Mouse (Mus musculus) frontal cortex, postnatal 36 days (tissue): ENCODE measurements around the gene Anp32a.

Experiments used
- DNase-seq, 2 experiments: peaks; one replicate each; pipeline ENCODE4 v3.0.0; 2022; ENCODE audit warnings: low spot score in 2 of 2

Anp32a gene

DNA sequence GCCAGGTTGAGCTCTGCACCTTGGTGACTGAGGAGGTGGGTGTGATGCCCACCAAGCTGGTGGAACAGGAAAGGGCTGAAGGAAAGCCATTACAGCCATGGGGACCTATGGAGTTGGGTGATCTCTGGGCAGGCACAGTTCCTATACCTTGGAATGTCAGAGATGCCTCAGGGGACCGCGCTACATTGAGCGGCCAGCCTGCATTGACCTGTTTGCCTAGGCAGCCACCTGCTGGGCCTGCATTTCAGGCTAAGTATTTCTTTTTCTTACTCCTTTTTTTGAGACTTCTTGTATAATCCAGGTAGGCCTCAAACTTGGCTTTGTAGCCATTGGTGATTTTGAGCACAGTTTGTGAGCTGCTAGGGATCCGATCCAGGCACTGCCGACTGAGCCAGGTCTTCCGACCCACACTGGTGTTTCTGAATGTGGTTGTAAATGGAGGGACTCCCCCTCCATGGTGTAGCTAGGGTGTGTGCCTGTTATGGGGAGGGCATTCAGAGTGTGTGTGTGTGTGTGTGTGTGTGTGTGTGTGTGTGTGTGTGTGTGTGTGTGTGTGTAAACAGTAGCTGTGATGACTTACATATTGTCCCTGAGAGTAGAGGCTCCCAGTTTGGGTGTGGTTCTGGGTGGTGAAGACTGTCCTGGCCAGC, 27.3 kb downstream of the Anp32a start:
- DNase-seq = no peak

DNA sequence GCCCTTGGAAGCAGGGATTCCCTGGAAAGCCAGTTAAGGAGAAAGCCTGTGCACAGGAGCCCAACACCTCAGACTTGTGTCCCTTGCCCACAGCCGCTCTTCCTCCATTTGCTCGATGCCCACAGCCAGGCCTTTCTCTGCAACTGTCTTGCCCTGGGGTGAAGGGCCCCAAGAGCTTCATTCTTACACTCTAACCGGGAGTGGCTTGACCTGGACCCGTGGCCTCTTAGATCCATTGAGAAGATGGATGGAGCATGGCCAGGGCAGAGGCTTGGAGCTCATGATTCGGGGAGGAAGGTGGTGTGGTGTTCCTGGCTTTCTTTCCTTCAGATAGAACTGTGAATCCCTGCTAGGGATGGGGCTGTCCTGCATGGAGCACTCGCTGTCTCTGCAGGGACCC, 28.1 kb downstream of the Anp32a start:
- DNase-seq = no peak

DNA sequence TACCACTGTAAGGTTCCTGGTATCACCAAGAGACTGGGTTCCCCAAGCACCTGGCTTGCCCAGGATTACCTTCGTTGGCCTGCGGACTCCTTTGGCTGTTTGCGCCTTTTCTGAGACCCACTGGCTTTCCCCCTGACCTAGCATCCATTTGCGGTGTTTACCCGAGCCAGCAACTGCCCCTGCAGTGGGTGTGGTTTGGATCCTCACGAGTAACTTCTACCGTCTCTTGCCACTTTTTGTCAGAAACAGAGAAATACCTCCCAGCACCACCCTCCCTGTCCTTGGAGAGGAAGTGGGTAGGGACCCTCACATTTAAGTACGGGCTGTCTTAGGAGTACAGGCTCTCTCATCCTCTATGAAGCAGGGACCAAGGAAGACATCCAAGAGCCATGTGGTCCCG, 29.1 kb downstream of the Anp32a start:
- DNase-seq = no peak

DNA sequence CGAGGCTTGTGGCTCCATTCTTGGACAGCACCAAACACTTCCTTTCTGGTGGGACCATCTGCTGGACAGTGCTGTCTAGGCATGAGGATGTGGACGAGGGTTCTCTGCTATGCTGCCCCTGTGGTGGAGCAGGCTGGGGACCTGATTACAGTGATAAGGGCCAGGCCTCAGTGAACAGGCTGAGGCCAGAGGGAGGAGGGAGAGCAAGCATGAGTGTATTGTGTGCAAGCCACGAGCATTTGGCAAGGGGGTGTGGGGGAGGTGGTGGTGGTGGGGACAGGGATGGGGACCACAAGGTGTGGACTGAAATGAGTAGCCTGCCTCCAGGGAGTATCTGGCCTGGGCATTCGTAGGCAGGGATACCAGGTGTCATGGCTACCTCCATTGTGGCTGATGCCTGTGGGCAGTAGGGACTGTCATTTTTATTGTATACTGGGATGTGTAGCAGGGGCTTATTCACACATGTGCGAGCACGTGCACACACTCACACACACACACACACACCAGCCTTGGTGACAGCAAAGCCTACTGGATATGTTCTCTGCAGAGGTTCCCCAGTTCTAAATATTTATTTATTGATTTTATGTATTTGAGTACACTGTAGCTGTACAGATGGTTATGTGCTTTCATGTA, 29.7 kb downstream of the Anp32a start:
- no peak for DNase-seq

DNA sequence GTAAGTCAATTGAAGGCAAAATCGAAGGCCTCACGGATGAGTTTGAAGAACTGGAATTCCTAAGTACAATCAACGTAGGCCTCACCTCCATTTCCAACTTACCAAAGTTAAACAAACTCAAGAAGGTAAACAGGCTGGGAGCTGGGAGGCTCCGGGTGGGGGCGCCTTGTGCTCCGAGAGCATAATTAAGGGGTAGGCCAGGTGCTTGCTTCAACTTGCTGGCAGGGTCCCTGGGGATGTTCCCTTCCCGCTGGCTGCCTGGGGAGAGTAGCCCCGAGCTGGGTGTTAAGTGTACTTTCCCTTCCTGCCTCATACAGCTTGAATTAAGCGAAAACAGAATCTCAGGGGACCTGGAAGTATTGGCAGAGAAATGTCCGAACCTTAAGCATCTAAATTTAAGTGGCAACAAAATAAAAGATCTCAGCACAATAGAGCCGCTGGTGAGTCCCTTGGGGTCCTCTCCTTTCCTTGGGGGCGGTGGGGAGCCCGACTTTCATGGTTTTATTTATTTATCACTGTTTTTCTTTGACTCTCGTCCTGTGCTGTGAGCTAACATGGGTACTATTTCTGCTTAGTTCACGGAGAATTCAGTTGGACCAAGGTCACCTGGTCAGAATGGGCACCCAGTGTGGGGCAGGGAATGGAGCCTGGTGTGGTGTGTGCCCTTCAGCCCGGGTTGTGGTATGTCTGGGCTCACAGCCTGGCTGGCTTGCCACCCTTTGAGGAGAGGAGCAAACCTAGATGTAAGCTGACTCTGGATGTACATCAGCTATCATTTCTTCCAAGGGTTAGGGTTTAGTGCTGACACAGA, 30.9 kb downstream of the Anp32a start:
- DNase-seq = no peak

DNA sequence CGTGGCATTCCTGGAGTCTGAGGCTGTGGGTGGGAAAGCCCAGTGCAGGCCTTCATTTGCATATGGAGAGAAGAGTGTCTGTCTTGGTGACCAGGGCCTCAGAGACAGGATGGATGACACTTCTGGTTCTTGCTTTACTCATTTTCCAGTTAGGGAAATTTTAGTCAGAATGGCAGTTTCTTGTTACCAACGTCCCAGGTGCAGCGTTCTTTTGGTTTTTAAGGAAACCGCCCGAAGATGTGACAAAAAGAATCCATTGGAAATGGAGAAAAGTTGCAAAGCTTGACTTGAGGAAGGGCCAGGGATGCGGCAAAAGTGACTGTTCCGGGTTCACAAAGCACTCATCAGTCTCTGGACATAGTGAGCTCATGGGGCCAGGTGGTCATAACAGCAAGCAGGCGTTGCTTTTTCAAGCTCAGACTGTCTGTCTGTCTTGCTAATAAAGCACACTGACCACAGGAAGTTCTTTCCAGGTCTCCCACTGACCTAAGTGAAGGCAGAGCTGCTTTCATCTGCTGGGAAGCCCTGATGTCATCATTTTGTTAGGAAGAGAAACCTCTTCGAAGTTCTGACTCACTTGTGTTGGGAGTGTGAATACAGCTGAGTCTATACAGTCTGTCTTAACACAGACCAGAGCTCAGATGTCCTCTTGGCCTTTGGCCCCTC, 31.6 kb downstream of the Anp32a start:
- no peak for DNase-seq

DNA sequence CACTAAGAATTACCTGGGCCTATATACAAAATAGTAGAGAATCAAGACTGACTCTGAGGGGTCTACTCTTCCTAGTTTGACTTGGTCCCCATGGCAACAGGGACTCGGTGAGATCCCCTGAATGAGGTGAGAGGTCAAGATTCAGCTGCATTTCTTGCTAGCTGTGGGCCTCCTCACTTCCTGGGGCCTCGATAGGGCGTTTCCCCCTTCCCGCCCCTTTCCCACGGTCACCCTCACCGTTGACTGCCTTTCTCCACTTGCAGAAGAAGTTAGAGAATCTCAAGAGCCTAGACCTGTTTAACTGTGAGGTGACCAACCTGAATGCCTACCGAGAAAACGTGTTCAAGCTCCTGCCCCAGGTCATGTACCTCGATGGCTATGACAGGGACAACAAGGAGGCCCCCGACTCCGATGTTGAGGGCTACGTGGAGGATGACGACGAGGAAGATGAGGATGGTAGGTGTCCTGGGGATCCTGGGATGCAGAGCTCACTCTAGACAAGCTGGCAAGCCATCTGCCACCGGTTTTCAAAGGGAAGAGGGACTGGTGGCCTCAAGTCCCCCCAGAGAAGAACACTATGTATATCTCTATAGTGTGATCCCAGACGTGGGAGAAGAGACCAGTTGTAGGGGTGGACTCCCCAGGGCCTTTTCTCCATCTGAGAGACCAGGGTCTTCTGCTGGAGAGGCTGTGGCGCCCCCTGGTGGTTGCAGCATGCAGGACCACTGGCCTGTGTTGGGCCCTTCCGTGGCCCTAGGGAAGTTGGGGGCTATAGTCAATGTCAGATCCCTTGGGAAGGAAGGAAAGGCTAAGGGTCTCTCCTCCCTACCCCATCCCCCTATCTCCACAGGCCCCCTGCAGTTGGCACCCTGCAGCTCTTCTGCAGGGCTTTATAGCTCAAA, 32.4 kb downstream of the Anp32a start:
- DNase-seq = peak; percentile 52 to 54

DNA sequence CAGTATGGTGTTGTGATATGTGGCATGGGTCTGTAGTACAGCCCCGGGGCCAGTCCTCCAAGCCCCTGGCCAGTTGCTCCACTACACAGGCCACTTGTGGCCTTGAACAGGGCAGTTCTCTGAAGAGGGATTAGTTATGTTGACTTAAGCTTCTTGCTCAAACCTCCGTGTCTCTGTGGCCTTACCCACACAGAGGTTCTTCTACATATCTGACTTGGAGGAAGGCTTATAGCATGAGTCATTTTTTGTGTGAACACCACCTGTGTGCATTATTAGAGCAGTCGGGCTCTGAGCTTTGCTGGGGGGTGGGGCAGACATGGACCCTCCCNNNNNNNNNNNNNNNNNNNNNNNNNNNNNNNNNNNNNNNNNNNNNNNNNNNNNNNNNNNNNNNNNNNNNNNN, 33.2 kb downstream of the Anp32a start:
- no peak for DNase-seq

DNA sequence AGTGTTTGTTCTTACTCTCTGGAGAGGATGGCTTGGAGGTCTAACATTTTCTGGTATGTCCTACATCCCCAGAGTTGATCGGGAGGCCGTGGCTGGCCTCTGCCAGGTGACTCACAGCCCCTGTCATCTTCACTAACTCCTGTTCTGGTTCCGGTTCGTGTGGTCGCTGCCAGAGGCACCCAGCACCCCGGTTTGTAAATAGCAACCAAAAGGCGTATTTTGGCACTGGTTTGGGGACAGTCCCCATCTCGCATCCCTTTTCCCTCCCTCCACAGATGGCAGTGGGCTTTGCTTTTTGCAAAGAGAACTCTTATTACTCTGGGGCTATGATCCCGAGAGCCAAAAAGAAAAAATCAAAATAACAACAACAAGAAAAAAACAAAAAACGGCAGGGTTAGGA, 36.8 kb downstream of the Anp32a start:
- no peak for DNase-seq

DNA sequence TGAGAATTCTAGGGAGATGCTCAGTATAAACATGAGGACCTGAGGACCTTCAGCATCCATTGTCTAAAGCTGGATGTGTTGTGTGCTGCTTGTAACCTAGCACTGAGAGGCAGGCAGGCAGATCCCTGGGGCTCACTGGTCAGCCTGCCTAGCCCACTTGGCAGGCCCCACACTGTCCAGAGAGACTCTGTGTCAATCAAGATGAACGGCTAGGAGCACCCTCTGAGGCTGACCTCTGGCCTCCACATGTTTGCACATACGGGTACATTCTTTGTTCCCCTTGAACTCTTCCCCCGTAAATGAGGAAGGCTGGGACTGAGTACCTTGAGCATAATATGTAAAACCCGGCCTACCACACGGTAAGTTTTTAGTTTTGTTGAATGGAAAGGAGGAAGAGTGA, 39.3 kb downstream of the Anp32a start:
- DNase-seq = no peak

DNA sequence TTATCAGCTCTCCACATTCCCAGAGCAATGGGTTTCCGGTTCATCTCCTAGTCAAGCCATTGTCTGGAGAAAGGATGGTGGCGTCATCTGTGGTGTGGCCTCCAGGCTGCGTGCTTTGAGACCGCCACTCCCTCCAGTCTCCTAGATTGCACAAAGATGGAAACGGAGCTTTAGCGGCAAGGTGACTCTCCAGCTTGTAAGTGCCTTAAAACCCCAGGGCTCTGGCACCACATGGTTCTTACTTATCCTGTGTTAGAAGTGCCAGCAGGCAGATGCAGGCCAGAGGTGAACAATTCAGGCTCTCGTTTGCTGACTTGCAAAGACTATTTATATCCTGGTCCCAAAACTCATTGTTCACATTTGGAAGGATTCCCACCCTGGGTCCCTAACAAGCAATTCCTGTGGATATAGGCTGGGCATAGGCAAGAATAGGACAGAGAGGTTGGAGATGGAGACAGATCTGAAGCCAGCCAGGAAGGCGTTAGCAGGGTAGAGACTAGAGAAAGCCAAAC, 40.4 kb downstream of the Anp32a start:
- DNase-seq = no peak

DNA sequence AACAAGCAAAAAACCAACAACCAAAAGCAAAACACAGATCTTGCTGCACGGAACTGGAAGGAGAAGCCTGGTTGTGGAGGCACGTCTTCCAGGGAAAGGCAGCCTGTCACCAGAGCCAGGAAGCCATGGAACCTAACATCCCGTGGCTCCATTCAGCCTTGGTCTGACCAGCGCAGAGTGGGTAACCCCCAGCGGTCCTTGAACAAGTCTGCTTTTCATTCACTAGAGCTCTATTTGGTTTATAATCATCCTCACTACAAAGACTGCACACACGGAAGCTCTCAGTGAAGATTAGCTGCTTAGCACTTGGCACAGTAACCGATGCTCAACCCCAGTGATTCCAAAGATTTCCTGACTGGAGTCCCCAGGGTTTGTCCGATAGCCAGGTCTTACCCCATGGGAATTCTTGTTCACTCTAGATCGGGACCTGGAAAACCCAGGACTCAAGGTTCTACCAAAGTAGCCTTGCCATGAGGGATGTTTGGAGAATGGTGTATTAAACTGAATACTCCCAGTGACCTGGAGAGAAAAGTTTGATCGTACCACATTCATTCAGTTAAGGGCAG, 41.5 kb downstream of the Anp32a start:
- no peak for DNase-seq

DNA sequence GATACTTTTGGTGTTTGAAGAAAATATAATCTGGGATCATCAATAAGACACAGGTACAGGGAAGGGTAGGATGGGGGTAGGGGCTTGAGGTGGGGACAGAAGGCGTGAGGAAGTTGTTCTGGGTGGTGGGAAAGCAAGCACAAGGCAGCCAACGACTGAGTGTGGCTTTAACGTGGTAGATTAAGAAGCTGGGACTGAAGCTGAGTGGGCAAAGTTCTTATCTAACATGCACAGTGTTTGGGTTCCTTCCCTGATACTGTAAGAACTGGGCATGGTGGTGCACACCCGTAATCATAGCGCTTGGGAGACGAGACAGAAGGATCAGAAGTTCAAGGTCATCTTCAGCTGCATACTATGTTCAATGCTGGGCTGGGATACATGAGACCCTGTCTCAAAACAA, 44.0 kb downstream of the Anp32a start:
- no peak for DNase-seq

DNA sequence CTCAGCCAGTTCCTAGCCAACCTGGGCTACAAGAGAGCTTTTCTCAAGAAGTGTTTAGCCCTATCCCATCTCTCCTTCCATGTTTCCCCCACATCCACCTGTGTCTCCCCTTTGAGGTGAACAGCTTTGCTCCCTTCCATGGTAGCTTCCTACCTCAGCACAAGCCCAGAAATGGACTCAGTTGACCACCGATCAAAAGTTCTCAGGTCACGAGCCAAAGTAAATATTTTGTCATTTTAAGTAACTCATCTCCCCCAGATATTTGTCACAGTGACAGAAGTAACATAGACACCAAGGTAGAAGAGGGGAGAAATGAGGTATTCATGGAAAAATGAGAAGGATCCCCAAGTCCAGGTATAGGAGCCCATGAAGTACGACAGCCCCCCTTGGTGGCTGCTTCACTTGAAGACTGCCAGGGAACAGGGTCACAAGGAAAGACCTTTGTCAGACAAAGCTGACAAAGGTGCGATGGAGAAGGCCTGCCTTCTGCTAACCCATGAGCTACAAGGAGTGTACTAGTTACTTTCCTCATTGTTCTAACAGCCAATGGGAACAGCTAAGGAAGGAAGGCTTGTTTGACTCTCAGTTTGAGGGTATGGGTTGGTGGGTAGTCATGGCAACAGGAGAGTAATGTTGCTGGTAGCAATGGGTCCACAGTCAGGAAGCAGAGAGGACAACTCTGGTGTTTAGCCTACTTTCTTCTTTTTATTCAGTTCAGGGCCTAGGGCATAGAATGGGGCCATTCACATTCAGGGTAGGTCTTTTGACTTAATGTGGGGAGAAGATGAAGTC, 44.8 kb downstream of the Anp32a start:
- DNase-seq = no peak

DNA sequence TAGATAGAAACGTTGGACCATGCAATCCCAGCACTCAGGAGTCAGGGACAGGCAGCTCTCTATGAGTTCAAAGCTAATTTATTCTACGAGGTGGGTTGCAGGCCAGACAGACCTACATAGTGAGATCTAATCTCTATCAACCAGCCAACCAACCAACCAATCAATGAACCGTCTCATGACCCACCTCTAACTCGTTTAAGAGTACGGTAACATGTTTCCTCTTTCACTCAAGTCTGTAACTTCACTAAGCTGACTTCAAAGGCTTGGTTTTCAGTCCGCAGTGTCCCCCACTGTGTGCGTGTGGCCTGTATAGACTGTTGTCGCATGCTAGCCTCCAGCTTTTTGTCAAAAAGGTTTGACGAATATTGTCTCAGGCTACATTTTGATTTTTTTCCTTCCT, 48.6 kb downstream of the Anp32a start:
- DNase-seq = no peak

DNA sequence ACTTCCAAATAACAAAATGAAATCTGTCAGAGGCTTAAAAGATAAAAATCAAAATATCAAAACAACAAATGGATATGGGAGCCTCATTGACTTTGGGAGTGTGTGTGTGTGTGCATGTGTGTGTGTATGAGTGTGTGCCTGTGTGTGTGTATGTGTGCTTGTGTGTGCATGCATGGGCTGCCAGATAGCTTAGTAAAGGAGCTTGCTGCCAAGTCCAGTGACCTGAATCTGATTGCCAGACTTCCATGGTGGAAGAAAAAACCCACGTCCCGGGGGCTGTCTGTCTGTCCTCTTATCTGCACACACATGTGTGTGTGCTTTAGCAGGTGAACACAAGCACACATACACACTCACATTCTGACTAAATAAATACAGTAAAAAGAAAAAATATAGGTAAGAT, 52.4 kb downstream of the Anp32a start:
- DNase-seq = no peak

DNA sequence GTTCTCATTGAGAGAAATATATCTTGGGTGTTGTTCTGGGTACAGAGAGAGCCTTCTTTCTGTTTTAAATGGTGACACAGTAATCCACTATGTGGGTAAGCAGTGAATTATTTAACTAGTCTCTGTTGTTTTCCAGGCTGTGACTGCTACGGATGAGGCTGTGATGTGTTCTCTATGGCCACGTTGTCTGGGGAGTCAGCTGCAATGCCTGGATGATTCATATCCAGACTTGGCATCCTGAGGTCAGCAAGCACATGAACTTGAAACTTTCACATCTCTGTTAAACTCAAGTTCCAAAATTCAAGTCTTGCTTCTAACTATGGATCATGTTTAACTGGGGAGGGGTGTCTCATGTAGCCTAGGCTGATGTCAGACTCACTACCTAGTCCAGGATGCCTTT, 53.1 kb downstream of the Anp32a start:
- no peak for DNase-seq

DNA sequence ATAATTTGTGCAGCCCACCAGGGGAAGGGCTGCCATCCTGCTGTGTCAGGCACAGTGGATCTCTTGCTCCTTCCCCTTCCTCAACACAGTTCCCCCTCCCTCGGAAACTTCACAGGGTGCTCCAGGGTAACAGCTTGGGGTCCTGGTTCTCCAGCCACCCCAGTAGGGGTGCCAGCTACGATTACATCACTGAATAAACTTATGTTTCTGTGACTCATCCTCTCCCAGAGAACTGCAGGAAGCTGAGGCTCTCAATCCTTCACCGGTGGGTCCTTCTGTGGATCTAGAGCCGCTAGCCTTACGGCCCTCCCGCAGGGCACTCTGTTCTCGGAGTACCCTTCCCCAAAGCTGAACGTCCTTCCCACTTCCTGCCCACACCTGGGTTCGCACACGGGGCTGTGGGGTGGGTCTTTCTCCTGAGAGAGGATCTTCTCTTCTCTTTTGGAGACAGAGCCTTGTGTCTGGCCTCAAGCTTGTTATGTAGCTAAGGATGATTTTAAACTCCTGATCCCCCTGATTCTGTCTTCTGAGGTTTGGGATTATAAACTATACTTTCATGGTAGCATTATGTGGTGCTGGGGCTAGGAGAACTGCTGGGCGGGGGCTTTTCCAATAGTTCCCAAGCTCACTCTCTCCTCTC, 59.6 kb downstream of the Anp32a start:
- no peak for DNase-seq

DNA sequence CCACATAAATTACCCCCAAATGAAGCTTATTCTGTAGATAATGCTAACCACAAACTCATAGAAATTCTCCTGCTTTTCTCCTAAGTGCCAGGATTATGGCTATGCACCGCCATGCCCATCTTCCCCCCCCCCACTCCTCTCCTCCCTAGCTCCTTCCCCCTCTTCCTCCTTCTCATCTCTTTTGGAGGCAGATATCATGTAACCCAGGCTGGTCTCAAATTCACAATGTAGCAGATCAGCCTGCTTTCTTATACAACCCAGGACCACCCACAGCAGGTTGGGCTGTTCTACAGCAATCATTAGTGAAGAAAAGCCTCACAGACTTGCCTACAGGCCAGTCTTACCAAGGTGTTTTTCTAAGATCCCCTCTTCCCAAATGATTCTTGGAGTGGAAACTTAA, 60.5 kb downstream of the Anp32a start:
- DNase-seq = no peak
